Mouse (Mus musculus): ENCODE measurements at regions not wholly inside any gene's neighbourhood (a gene's known extent, or its start where the extent isn't known, plus 50 kb on each side); places are given as distances from the start of the nearest gene placed in this dataset.

DNA sequence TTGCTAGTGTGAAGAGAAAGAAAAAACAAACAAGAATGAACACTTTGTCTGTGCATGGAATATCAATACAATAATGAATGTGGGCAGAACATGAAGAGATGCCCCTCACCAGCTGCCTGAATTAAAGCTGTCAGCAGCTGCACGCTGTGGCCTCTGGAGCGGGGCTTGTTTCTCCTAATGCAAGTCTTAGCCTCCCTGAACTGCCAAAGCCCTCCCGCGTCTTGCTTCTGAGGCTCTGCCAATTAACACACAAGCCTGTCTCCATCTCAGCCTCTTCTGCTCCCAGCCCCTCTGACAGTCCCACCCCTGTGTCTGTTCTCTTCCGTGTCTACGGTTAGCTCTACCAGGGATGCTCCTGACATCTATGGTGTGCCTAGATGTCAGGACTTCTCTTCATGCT lies 265.1 kb downstream of the Prdm2 start:
- no peak overlapping the region for H3K9ac ChIP-seq (ENCODE audit: low read depth, low read length)
- no peaks in the 10 kb centered on the region for H3K4me1 ChIP-seq (ENCODE audit: control insufficient read depth, low read depth, low read length)
- H3K9me3 ChIP-seq (replicated peaks; ENCODE audit: control insufficient read depth, low read length) = no peaks in the 10 kb centered on the region
- H3K4me3 ChIP-seq (ENCODE audit: low read depth, low read length) = no peak overlapping the region
- ATAC-seq (ENCODE audit: low read depth) = no peak
- no peak overlapping the region for H3K27ac ChIP-seq (ENCODE audit: low read length)
- no peak overlapping the region for H3K4me2 ChIP-seq (ENCODE audit: low read depth, low read length)
- H3K36me3 ChIP-seq (ENCODE audit: control insufficient read depth, insufficient read depth) = no peaks in the 10 kb centered on the region
- WGBS (ENCODE audit: insufficient replicate concordance) = 57% methylated on average over 6 of the region's 6 CpGs
- no peaks in the 10 kb centered on the region for H3K27me3 ChIP-seq (ENCODE audit: control insufficient read depth, insufficient read depth, low read depth, low read length)

DNA sequence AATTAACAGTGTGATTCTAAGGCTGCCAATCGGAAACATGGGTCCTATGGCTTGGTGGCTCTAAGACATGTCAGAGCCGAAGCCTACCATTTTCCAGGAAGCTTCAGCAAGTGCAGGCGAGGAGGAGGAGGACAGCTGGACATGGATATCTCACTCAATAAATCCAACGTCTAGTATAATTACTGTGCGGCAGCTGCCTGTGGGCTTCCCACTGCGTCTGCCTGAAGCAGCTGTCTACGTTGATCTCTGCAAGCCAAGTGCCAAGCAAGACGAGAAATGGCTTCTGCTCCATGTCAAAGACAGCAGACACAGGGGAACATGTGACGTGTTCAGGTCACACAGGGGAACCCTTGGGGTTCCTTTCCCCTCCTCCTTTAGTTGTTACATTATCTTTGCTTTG lies 279.2 kb downstream of the Prdm2 start:
- peaks cover 2% of the 10 kb centered on the region; the same call in 1 of the 2 replicates for H3K9me3 ChIP-seq (replicated peaks; ENCODE audit: control insufficient read depth, low read length)
- 64% methylated on average over 9 of the region's 9 CpGs for WGBS (ENCODE audit: insufficient replicate concordance)
- no peak for ATAC-seq (ENCODE audit: low read depth)
- H3K9ac ChIP-seq (ENCODE audit: low read depth, low read length) = no peak overlapping the region
- no peaks in the 10 kb centered on the region for H3K36me3 ChIP-seq (ENCODE audit: control insufficient read depth, insufficient read depth)
- no peaks in the 10 kb centered on the region for H3K27me3 ChIP-seq (ENCODE audit: control insufficient read depth, insufficient read depth, low read depth, low read length)
- no peak overlapping the region for H3K4me2 ChIP-seq (ENCODE audit: low read depth, low read length)
- no peaks in the 10 kb centered on the region for H3K4me1 ChIP-seq (ENCODE audit: control insufficient read depth, low read depth, low read length)
- no peak overlapping the region for H3K27ac ChIP-seq (ENCODE audit: low read length)
- H3K4me3 ChIP-seq (ENCODE audit: low read depth, low read length) = no peak overlapping the region

DNA sequence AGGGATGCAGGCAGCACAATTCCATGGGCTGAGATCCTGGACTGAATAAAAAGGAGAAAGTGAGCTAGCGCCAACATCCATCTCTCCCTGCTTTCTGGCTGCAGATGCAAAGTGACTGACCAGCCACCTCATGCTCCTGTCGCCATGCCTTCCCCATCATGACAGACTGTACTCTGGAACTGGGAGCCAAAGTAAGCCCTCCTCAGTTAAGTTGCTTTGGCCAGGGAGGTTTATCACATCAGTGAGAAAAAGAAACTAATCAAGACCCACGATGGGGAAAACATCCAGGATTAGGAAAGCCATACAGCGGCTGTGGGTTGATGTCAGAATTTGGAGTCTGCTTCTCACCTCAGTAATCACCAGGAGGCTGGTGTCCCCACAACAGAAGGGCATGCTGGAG lies 283.6 kb downstream of the Prdm2 start:
- no peak overlapping the region for H3K27ac ChIP-seq (ENCODE audit: low read length)
- no peak for ATAC-seq (ENCODE audit: low read depth)
- WGBS (ENCODE audit: insufficient replicate concordance) = 48% methylated on average over 4 of the region's 4 CpGs

DNA sequence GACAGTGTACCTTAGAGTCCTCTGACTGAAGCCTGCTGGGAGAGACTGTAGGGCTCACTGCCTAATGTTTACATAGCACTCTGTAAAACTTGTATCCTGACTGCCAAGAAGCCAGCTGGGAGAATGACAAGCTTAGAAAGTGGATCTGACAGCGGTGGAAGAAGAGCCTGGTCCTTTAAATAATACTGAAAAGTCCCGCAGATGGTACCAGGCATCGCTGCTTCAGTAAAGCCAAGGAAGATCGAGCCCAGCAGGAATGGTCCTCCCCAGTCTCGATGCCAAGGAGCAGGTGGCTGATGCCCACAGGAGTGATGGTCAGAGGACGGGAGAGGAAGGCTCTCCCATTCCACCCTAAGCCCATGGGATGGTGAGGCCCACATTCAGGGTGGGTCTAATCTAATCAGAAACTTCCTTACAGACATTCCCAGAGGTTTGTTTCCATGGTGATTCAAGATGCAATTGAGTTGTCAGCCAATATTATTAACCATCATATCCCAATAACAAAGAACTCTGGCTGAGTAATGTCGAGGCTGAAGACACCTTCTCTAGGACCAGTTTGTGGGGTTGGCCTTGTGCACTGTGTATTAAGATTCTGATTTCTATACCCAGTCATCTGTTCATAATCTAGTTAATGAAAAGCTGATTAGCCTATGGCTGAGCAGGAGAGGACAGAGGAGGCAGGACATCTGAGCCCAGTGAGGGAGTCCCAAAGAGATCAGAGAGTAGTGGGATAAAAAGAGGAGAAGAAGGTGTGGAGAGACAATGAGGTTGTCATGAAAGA lies 285.3 kb downstream of the Prdm2 start:
- Histone ChIP-seq H3K36me3 (ENCODE audit: control insufficient read depth, insufficient read depth) (no peaks in the 10 kb centered on the region), H3K4me2 (ENCODE audit: low read depth, low read length) (no peak overlapping the region), H3K4me3 (ENCODE audit: low read depth, low read length) (no peak overlapping the region), H3K27me3 (ENCODE audit: control insufficient read depth, insufficient read depth, low read depth, low read length) (no peaks in the 10 kb centered on the region), H3K9me3 (replicated peaks; ENCODE audit: control insufficient read depth, low read length) (no peaks in the 10 kb centered on the region), H3K4me1 (ENCODE audit: control insufficient read depth, low read depth, low read length) (no peaks in the 10 kb centered on the region), H3K27ac (ENCODE audit: low read length) (no peak overlapping the region), H3K9ac (ENCODE audit: low read depth, low read length) (no peak overlapping the region)
- 57% methylated on average over 7 of the region's 7 CpGs for WGBS (ENCODE audit: insufficient replicate concordance)
- no peak for ATAC-seq (ENCODE audit: low read depth)

More for the DNA sequence above, 283.6 kb downstream of the Prdm2 start:
- Histone ChIP-seq H3K9ac (ENCODE audit: low read depth, low read length) (no peak overlapping the region), H3K4me2 (ENCODE audit: low read depth, low read length) (no peak overlapping the region), H3K36me3 (ENCODE audit: control insufficient read depth, insufficient read depth) (no peaks in the 10 kb centered on the region), H3K9me3 (replicated peaks; ENCODE audit: control insufficient read depth, low read length) (peaks cover under 1% of the 10 kb centered on the region; the same call in 1 of the 2 replicates), H3K27me3 (ENCODE audit: control insufficient read depth, insufficient read depth, low read depth, low read length) (no peaks in the 10 kb centered on the region), H3K4me1 (ENCODE audit: control insufficient read depth, low read depth, low read length) (no peaks in the 10 kb centered on the region), H3K4me3 (ENCODE audit: low read depth, low read length) (no peak overlapping the region)

DNA sequence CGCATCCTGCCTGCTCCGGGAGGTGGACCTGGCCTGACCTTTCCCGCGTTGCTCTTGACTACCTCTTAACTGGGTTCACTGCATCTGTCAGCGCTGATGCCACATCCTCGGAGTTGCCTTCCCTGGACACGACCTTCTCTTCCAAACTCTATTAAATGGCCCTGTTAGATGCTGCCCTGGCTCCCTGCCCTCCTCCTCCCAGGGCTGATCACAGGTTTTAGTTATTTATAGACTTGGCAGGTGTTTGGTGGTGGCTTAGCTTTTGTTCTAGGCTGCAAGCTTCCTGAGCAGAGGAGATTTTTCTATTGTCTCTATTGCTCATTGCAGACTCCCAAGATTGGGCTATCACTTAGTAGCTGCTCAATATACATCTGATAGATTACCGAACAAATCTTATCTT lies 287.7 kb downstream of the Prdm2 start:
- no peaks in the 10 kb centered on the region; the same call in 1 of the 2 replicates for H3K9me3 ChIP-seq (replicated peaks; ENCODE audit: control insufficient read depth, low read length)
- H3K4me3 ChIP-seq (ENCODE audit: low read depth, low read length) = no peak overlapping the region
- H3K9ac ChIP-seq (ENCODE audit: low read depth, low read length) = no peak overlapping the region
- ATAC-seq (ENCODE audit: low read depth) = no peak
- H3K4me1 ChIP-seq (ENCODE audit: control insufficient read depth, low read depth, low read length) = no peaks in the 10 kb centered on the region
- H3K27me3 ChIP-seq (ENCODE audit: control insufficient read depth, insufficient read depth, low read depth, low read length) = no peaks in the 10 kb centered on the region
- H3K27ac ChIP-seq (ENCODE audit: low read length) = no peak overlapping the region
- H3K36me3 ChIP-seq (ENCODE audit: control insufficient read depth, insufficient read depth) = no peaks in the 10 kb centered on the region
- no peak overlapping the region for H3K4me2 ChIP-seq (ENCODE audit: low read depth, low read length)
- 60% methylated on average over 8 of the region's 8 CpGs for WGBS (ENCODE audit: insufficient replicate concordance)

DNA sequence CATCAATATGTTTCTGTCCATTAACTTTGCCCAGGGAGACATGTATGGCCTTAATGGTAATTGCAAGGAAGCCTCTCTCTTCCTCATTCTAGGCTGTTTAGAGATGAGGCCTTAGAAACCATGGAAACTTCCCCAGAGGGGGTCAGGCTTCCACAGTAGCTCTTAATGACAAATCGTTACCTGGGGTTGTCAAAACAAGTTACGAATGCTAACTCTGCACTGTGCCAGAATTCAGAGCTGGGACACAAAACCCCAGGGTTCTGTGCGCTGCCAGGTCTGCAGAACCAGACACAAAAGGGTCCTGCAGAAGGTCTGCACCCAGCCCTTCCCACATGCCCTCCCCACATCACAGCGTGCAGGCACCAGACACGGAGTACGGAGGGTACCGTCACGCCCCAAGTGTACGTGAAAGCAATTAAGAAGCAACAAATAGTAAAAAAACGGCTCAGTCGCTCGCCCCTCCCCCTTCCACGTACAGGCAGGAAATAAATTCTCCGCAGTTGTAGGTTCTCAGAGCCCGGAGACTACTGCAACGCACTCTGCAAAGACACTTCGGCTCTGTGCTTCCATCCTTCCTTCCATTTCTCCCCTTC lies 303.3 kb downstream of the Prdm2 start:
- no peaks in the 10 kb centered on the region for H3K27me3 ChIP-seq (ENCODE audit: control insufficient read depth, insufficient read depth, low read depth, low read length)
- H3K4me2 ChIP-seq (ENCODE audit: low read depth, low read length) = no peak overlapping the region
- H3K27ac ChIP-seq (ENCODE audit: low read length) = no peak overlapping the region
- ATAC-seq (ENCODE audit: low read depth) = no peak
- H3K9ac ChIP-seq (ENCODE audit: low read depth, low read length) = no peak overlapping the region
- H3K4me1 ChIP-seq (ENCODE audit: control insufficient read depth, low read depth, low read length) = no peaks in the 10 kb centered on the region
- no peaks in the 10 kb centered on the region; the same call in 1 of the 2 replicates for H3K9me3 ChIP-seq (replicated peaks; ENCODE audit: control insufficient read depth, low read length)
- no peaks in the 10 kb centered on the region for H3K36me3 ChIP-seq (ENCODE audit: control insufficient read depth, insufficient read depth)
- H3K4me3 ChIP-seq (ENCODE audit: low read depth, low read length) = no peak overlapping the region
- WGBS (ENCODE audit: insufficient replicate concordance) = 43% methylated on average over 17 of the region's 17 CpGs

DNA sequence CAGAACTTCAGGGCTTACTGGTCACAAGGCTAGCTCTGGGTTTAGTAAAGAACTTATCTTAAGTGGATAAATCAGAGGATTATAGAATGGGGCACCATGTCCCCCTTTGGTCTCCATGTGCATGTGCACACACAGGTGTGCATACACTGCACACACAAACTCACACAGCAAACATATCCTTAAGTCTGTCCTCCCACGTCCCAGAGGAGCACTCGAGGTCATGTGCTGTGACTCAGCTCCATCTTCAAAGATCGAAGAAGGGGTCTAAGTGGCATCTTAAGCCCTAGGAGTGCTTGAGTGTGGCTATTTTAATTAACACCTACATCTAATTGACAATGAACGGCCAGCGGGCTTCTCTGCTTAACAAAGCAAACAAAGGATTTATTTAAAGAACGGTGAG lies 304.0 kb downstream of the Prdm2 start:
- ATAC-seq (ENCODE audit: low read depth) = no peak
- 57% methylated on average over 6 of the region's 6 CpGs for WGBS (ENCODE audit: insufficient replicate concordance)
- no peaks in the 10 kb centered on the region for H3K36me3 ChIP-seq (ENCODE audit: control insufficient read depth, insufficient read depth)

DNA sequence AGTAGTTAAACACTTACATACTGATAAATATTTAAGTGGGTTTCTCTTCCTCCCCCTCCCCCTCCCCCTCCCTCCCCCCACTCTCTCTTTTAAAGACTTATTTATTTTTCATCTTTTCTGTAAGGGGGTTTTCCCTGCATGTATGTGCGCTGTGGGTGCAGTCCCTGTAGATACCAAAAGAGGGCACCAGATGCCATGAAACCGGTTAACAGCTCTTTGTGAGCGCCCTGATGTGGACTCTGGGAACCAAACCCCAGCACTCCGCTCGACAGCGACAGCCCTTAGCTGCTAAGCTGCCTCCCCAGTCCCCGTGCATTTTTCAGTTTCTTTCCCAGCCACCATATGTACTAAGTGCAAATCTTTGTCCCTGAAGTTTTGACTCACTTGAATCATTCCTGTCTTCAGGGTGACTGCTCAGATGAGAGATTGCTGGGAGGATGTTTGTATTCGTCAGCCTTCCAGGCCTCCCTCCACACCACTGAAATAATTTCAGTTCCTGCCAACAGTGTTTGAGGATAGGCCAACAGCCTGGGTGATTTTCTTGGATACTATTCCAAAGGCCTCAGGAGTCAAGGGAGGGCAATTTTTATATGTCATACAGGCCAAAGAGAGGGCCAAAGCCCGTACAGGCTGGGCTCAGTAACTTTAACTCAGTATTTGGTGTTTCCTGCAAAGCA lies 309.3 kb downstream of the Prdm2 start:
- ATAC-seq (ENCODE audit: low read depth) = no peak
- 60% methylated on average over 9 of the region's 9 CpGs for WGBS (ENCODE audit: insufficient replicate concordance)
- no peaks in the 10 kb centered on the region for H3K27me3 ChIP-seq (ENCODE audit: control insufficient read depth, insufficient read depth, low read depth, low read length)

More for the DNA sequence above, 304.0 kb downstream of the Prdm2 start:
- no peaks in the 10 kb centered on the region; the same call in 1 of the 2 replicates for H3K9me3 ChIP-seq (replicated peaks; ENCODE audit: control insufficient read depth, low read length)
- H3K27ac ChIP-seq (ENCODE audit: low read length) = no peak overlapping the region
- H3K4me1 ChIP-seq (ENCODE audit: control insufficient read depth, low read depth, low read length) = no peaks in the 10 kb centered on the region
- no peak overlapping the region for H3K9ac ChIP-seq (ENCODE audit: low read depth, low read length)
- H3K27me3 ChIP-seq (ENCODE audit: control insufficient read depth, insufficient read depth, low read depth, low read length) = no peaks in the 10 kb centered on the region
- no peak overlapping the region for H3K4me2 ChIP-seq (ENCODE audit: low read depth, low read length)
- H3K4me3 ChIP-seq (ENCODE audit: low read depth, low read length) = no peak overlapping the region

DNA sequence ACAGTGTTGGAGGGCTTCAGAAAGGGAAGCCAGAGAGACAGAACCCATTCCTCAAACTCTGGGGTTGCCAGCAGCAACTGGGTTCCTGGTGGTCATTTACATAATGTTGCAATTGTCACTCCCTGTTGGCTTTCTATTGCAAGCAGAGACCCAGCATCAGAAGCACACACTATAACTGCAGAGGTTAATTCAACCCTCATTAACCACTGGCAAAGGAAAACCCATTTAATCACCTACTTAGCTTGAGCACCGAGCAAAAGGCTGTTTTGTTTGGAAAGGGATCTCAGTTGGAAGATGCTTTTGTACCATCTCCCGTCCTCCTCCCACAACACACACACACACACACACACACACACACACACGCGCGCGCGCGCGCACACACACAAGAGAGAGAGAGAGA lies 312.0 kb downstream of the Prdm2 start:
- Histone ChIP-seq H3K27ac (ENCODE audit: low read length) (no peak overlapping the region), H3K4me1 (ENCODE audit: control insufficient read depth, low read depth, low read length) (no peaks in the 10 kb centered on the region), H3K4me3 (ENCODE audit: low read depth, low read length) (no peak overlapping the region), H3K9ac (ENCODE audit: low read depth, low read length) (no peak overlapping the region), H3K4me2 (ENCODE audit: low read depth, low read length) (no peak overlapping the region), H3K27me3 (ENCODE audit: control insufficient read depth, insufficient read depth, low read depth, low read length) (no peaks in the 10 kb centered on the region), H3K9me3 (replicated peaks; ENCODE audit: control insufficient read depth, low read length) (peaks cover 3% of the 10 kb centered on the region), H3K36me3 (ENCODE audit: control insufficient read depth, insufficient read depth) (no peaks in the 10 kb centered on the region)
- 74% methylated on average over 9 of the region's 9 CpGs for WGBS (ENCODE audit: insufficient replicate concordance)
- ATAC-seq (ENCODE audit: low read depth) = no peak

More for the DNA sequence above, 309.3 kb downstream of the Prdm2 start:
- H3K4me1 ChIP-seq (ENCODE audit: control insufficient read depth, low read depth, low read length) = no peaks in the 10 kb centered on the region
- H3K36me3 ChIP-seq (ENCODE audit: control insufficient read depth, insufficient read depth) = no peaks in the 10 kb centered on the region
- H3K4me2 ChIP-seq (ENCODE audit: low read depth, low read length) = no peak overlapping the region
- no peak overlapping the region for H3K9ac ChIP-seq (ENCODE audit: low read depth, low read length)
- H3K27ac ChIP-seq (ENCODE audit: low read length) = no peak overlapping the region
- H3K9me3 ChIP-seq (replicated peaks; ENCODE audit: control insufficient read depth, low read length) = no peaks in the 10 kb centered on the region; the same call in 1 of the 2 replicates
- no peak overlapping the region for H3K4me3 ChIP-seq (ENCODE audit: low read depth, low read length)
